Mouse (Mus musculus) hindbrain, postnatal 0 days (tissue): ENCODE results near the gene Dmd. TPM values are rescaled to one million over a fixed set of nuclear protein-coding genes. Genes with fewer than 3 reads are reported as not detected.

Experiments
- ATAC-seq: fragments of 200-750 bp; cut with Nextera tagmentation; 2 replicates; pipeline ENCODE4 v1.8.0; 2017; ENCODE audit warnings: mild to moderate bottlenecking, moderate TSS enrichment, moderate library complexity
- DNase-seq: peaks from one replicate; pipeline ENCODE4 v3.0.0-alpha.2; 2015; ENCODE audit warnings: low spot score
- H3K27ac ChIP-seq: fragments of 300-500 bp; sonication (generic); 2 replicates; pipeline ENCODE4 v1.5.1; 2014; ENCODE audit warnings: mild to moderate bottlenecking
- H3K27me3 ChIP-seq: fragments of 300-500 bp; sonication (generic); 2 replicates; pipeline ENCODE4 v1.6.1; 2014; ENCODE audit warnings: low read length, mixed read lengths; ENCODE audit not compliant: insufficient read depth
- H3K36me3 ChIP-seq: fragments of 300-500 bp; sonication (generic); 2 replicates; pipeline ENCODE4 v1.6.1; 2014; ENCODE audit warnings: low read length, mixed read lengths; ENCODE audit not compliant: insufficient read depth
- H3K4me1 ChIP-seq: fragments of 300-500 bp; sonication (generic); 2 replicates; pipeline ENCODE4 v1.6.1; 2014; ENCODE audit warnings: antibody characterized with exemption, low read length, mixed read lengths; ENCODE audit not compliant: insufficient read depth
- H3K4me2 ChIP-seq: fragments of 300-500 bp; sonication (generic); 2 replicates; pipeline ENCODE4 v1.6.1; 2014; ENCODE audit warnings: low read depth, mild to moderate bottlenecking, low read length, moderate library complexity, mixed read lengths
- H3K4me3 ChIP-seq: fragments of 300-500 bp; sonication (generic); 2 replicates; pipeline ENCODE4 v1.5.1; 2014; ENCODE audit warnings: low read length
- H3K9ac ChIP-seq: fragments of 300-500 bp; sonication (generic); replicated peaks from 2 replicates; pipeline ENCODE4 v1.6.1; 2014; ENCODE audit warnings: mild to moderate bottlenecking, low read length, moderate library complexity, mixed read lengths
- H3K9me3 ChIP-seq: fragments of 300-500 bp; sonication (generic); 2 replicates; pipeline ENCODE4 v1.6.1; 2016; ENCODE audit warnings: low read length, mixed read lengths
- CTCF ChIP-seq: IDR thresholded peaks from 2 replicates; pipeline ENCODE4 v1.5.1; 2016; ENCODE audit warnings: antibody characterized with exemption, control low read depth, low read depth
- WGBS: fragments of 180-500 bp; shearing (Covaris S2); extraction: QIAGEN DNeasy Blood & Tissue Kit; methylation state at CpG from one replicate; pipeline ENCODE4 v1.1.7; 2014; 5-methylcytosine and 5-hydroxymethylcytosine counted together
- polyA plus RNA-seq: library from polyadenylated mRNA; unstranded; fragments of >200 nt; fragmentation: Nextera tagmentation; extraction: Ambion mirVana; gene quantifications from 2 replicates; pipeline ENCODE4 v1.2.1, GENCODE M21; 2015
- total RNA-seq: library from RNA; depleted of rRNA; stranded (reverse); fragments of >200 nt; gene quantifications from 2 replicates; pipeline ENCODE4 v1.2.3, GENCODE M21; 2014

The Dmd gene
- total and polyA plus RNA-seq, 2 experiments from 2014 or later: 22.8 to 73.6 TPM

DNA sequence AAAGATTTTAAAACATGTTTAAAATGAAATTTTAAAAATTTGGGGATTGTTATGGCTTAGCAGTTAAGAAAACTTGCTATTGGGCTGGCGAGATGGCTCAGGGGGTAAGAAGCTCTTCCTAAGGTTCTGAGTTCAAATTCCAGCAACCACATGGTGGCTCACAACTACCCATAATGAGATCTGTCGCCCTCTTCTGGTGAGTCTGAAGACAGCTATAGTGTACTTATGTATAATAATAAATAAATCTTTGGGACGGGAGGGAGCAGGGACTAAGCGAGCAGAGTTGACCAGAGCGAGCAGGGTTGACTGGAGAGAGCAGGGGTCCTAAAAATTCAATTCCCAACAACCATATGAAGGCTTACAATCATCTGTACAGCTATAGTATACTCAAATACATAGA lies 2188.6 kb downstream of the Dmd start:
- no peak overlapping the region for H3K4me2 ChIP-seq
- H3K4me1 ChIP-seq: no peaks in the 10 kb centered on the region
- no peak overlapping the region for H3K9ac ChIP-seq
- WGBS: 80% methylated on average over 5 of the region's 5 CpGs
- ATAC-seq (no peak), DNase-seq (no peak)
- H3K9me3 ChIP-seq: no peaks in the 10 kb centered on the region
- H3K27me3 ChIP-seq: no peaks in the 10 kb centered on the region
- no peak overlapping the region for H3K4me3 ChIP-seq
- no peak for TF ChIP-seq CTCF
- H3K36me3 ChIP-seq: no peaks in the 10 kb centered on the region
- no peak overlapping the region for H3K27ac ChIP-seq

- no peak for DNase-seq
- ATAC-seq: no peak
- TF ChIP-seq CTCF: no peak
- Histone ChIP-seq H3K36me3 (no peaks in the 10 kb centered on the region), H3K4me2 (no peak overlapping the region), H3K4me1 (no peaks in the 10 kb centered on the region), H3K27me3 (no peaks in the 10 kb centered on the region), H3K9me3 (no peaks in the 10 kb centered on the region), H3K9ac (no peak overlapping the region), H3K4me3 (no peak overlapping the region), H3K27ac (no peak overlapping the region)
- WGBS: 71% methylated on average over 2 of the region's 2 CpGs
These were observed 2222.6 kb downstream of the Dmd start for GRCm38 (mm10) chrX:85171264-85171663.

- H3K4me2 ChIP-seq: no peak overlapping the region
- no peaks in the 10 kb centered on the region for H3K9me3 ChIP-seq
- no peaks in the 10 kb centered on the region for H3K27me3 ChIP-seq
- no peaks in the 10 kb centered on the region for H3K4me1 ChIP-seq
- no peak for ATAC-seq
- no peaks in the 10 kb centered on the region for H3K36me3 ChIP-seq
- DNase-seq: peak; percentile 8
- 47% methylated on average over 2 of the region's 2 CpGs for WGBS
- TF ChIP-seq CTCF: no peak
- H3K4me3 ChIP-seq: no peak overlapping the region
- no peak overlapping the region for H3K9ac ChIP-seq
- H3K27ac ChIP-seq: no peak overlapping the region
These were observed 2238.9 kb downstream of the Dmd start for GRCm38 (mm10) chrX:85187565-85187964.

DNA sequence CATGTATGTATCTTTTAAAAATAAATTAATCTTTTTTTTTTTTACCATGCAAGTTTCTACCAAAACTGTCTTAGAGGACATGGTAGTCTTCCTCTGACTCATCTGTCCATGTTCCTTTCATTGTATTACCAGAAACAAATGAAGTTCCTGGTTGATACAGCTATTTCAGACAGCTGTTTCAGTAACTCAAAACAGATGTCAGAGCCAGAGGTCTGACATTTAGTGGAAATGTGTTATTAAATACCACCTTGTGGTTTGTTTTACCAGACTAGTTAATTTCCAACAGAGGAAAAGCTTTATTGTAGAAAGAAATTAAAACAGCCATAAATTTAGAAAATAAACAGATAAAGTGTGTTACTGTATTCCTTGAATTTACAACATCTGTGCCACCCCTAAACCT lies 2245.2 kb downstream of the Dmd start:
- Histone ChIP-seq H3K27me3 (no peaks in the 10 kb centered on the region), H3K9ac (no peak overlapping the region), H3K27ac (no peak overlapping the region), H3K4me3 (no peak overlapping the region), H3K36me3 (no peaks in the 10 kb centered on the region), H3K9me3 (no peaks in the 10 kb centered on the region), H3K4me2 (no peak overlapping the region), H3K4me1 (no peaks in the 10 kb centered on the region)
- DNase-seq (no peak), ATAC-seq (no peak)
- TF ChIP-seq CTCF: no peak

GRCm38 (mm10) chrX:85197688-85198087 lies 2249.0 kb downstream of the Dmd start:
- H3K36me3 ChIP-seq: no peaks in the 10 kb centered on the region
- ATAC-seq (no peak), DNase-seq (no peak)
- WGBS: 72% methylated on average over 5 of the region's 5 CpGs
- no peaks in the 10 kb centered on the region for H3K9me3 ChIP-seq
- no peak overlapping the region for H3K9ac ChIP-seq
- no peak overlapping the region for H3K4me2 ChIP-seq
- H3K4me1 ChIP-seq: no peaks in the 10 kb centered on the region
- H3K4me3 ChIP-seq: no peak overlapping the region
- no peak overlapping the region for H3K27ac ChIP-seq
- H3K27me3 ChIP-seq: no peaks in the 10 kb centered on the region
- no peak for TF ChIP-seq CTCF

GRCm38 (mm10) chrX:85199398-85199797 lies 2250.7 kb downstream of the Dmd start:
- Histone ChIP-seq H3K9me3 (no peaks in the 10 kb centered on the region), H3K36me3 (no peaks in the 10 kb centered on the region), H3K4me3 (no peak overlapping the region), H3K27me3 (no peaks in the 10 kb centered on the region), H3K4me1 (no peaks in the 10 kb centered on the region), H3K4me2 (no peak overlapping the region), H3K9ac (no peak overlapping the region), H3K27ac (no peak overlapping the region)
- TF ChIP-seq CTCF: no peak
- ATAC-seq (peak; percentile 71; the same call in 1 of the 2 replicates), DNase-seq (peak; percentile 69)
- 52% methylated on average over 3 of the region's 3 CpGs for WGBS

DNA sequence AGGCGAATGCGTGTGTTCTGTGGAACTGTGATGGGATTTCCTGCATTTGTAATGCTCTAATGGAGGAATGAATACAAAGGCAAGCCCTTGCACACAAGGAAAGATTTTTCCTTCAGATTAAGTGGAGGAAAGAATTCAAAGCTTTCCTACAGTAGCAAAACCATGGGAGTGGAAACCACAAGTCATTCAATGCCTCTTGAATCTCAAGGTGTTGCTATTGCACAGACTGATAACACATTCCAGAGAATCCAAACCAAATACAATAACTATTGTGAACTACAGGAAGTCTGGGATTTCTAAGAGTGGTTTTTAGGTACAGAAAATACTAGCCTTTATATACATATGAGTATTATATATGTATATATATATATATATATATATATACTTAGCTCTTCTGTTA lies 2258.3 kb downstream of the Dmd start:
- Histone ChIP-seq H3K36me3 (no peaks in the 10 kb centered on the region), H3K27me3 (no peaks in the 10 kb centered on the region), H3K9me3 (no peaks in the 10 kb centered on the region), H3K9ac (no peak overlapping the region), H3K4me3 (no peak overlapping the region), H3K4me2 (no peak overlapping the region), H3K4me1 (no peaks in the 10 kb centered on the region), H3K27ac (no peak overlapping the region)
- WGBS: 86% methylated on average over 2 of the region's 2 CpGs
- ATAC-seq (no peak), DNase-seq (no peak)
- no peak for TF ChIP-seq CTCF
